Comparison of ENCODE assay signal across 16 mouse cellular contexts in the genomic region with DNA sequence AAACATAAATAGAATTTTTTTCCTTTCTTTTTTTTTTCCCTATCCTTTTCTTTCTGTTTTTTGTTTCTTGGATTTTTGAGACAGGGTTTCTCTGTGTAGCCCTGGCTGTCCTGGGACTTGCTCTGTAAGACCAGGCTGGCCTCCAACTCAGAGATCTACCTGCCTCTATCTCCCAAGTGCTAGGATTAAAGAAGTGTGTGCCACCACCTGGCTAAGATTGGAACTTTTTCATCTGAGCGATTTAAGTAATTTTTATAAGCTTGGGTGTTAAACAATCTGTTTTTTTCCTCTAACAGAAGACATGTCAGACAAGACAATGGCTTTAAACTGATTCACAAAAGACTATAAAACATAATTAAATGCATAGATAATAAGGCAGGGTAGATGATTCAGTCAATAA. TPM values are rescaled to one million over a fixed set of nuclear protein-coding genes. Genes with fewer than 3 reads are reported as not detected.
DNase-seq lines count a peak whose midpoint lies in the region; ATAC-seq and TF ChIP-seq lines count a peak whose summit lies in the region.
"Had no signal": no experiment of that assay in that cellular context is flagged by ENCODE, and none has a peak within 500 bp of the region (broad histone marks: within the 10 kb centered on the region; RNA-seq: fewer than 3 reads in every experiment).

No protein-coding gene starts in this region.

- no peak overlapping the region for H3K27ac ChIP-seq in liver, postnatal 0 days (ENCODE audit: low read depth)
- no peak overlapping the region for H3K27ac ChIP-seq in liver, embryonic 12.5 days
- H3K27ac ChIP-seq: embryonic facial prominence, embryonic 12.5 days; hindbrain, embryonic 10.5 days; intestine, embryonic 15.5 days; limb, embryonic 12.5 days; neural tube, embryonic 15.5 days had no signal

- peak; percentile 54 for DNase-seq in heart, adult 11 months
- DNase-seq in heart, postnatal 4 days, result no peak
- no peak for DNase-seq in liver, postnatal 0 days
- peak; percentile 45 for DNase-seq in A20 (ENCODE audit: low read depth, low spot score)
- peak; percentile 47 for DNase-seq in induced T-regulatory cell, adult 2 months (ENCODE audit: low read depth)
- no peak for DNase-seq in embryo, embryonic 11 days
- DNase-seq in kidney, postnatal 14 days, result no peak
- DNase-seq: cerebellum, postnatal 36 days; lung, adult 18-20 months had no signal

- H3K27me3 ChIP-seq in liver, postnatal 0 days (ENCODE audit: insufficient read depth, low read length), result no peaks in the 10 kb centered on the region
- no peaks in the 10 kb centered on the region for H3K27me3 ChIP-seq in liver, embryonic 12.5 days (replicated peaks)
- H3K27me3 ChIP-seq: embryonic facial prominence, embryonic 12.5 days; intestine, embryonic 15.5 days; limb, embryonic 12.5 days; neural tube, embryonic 15.5 days; Patski had no signal

- H3K4me3 ChIP-seq in liver, postnatal 0 days (ENCODE audit: low read depth, low read length), result no peak overlapping the region
- H3K4me3 ChIP-seq in liver, embryonic 12.5 days, result no peak overlapping the region
- H3K4me3 ChIP-seq: embryonic facial prominence, embryonic 12.5 days; hindbrain, embryonic 10.5 days; intestine, embryonic 15.5 days; limb, embryonic 12.5 days; neural tube, embryonic 15.5 days had no signal

- no peak for TF ChIP-seq EP300 in liver, postnatal 0 days (IDR thresholded peaks at IDR 0.05; ENCODE audit: low read depth)

- no peaks in the 10 kb centered on the region for H3K36me3 ChIP-seq in liver, postnatal 0 days (replicated peaks; ENCODE audit: insufficient read depth, low read length)
- H3K36me3 ChIP-seq in liver, embryonic 12.5 days, result no peaks in the 10 kb centered on the region
- H3K36me3 ChIP-seq: embryonic facial prominence, embryonic 12.5 days; hindbrain, embryonic 10.5 days; intestine, embryonic 15.5 days; limb, embryonic 12.5 days; neural tube, embryonic 15.5 days had no signal

- ATAC-seq in liver, postnatal 0 days, result no peak
- ATAC-seq in liver, embryonic 12.5 days, result no peak
- ATAC-seq: intestine, embryonic 15.5 days; Patski had no signal

- no peak overlapping the region for H3K4me2 ChIP-seq in liver, postnatal 0 days (ENCODE audit: low read depth, low read length)
- H3K4me2 ChIP-seq in liver, embryonic 12.5 days, result no peak overlapping the region
- H3K4me2 ChIP-seq: embryonic facial prominence, embryonic 12.5 days; intestine, embryonic 15.5 days; limb, embryonic 12.5 days; neural tube, embryonic 15.5 days had no signal

- peaks cover 6% of the 10 kb centered on the region for H3K4me1 ChIP-seq in liver, postnatal 0 days (ENCODE audit: insufficient read depth)
- peaks cover 28% of the 10 kb centered on the region for H3K4me1 ChIP-seq in liver, embryonic 12.5 days

- peak; percentile 30 for TF ChIP-seq CTCF in liver, postnatal 0 days (IDR thresholded peaks at IDR 0.05; ENCODE audit: low read depth)

- no peak overlapping the region for H3K9ac ChIP-seq in liver, postnatal 0 days (replicated peaks)
- no peak overlapping the region for H3K9ac ChIP-seq in liver, embryonic 12.5 days
- H3K9ac ChIP-seq: embryonic facial prominence, embryonic 12.5 days; intestine, embryonic 15.5 days; limb, embryonic 12.5 days; neural tube, embryonic 15.5 days had no signal

- H3K9me3 ChIP-seq in liver, postnatal 0 days (ENCODE audit: low read length), result no peaks in the 10 kb centered on the region
- no peaks in the 10 kb centered on the region for H3K9me3 ChIP-seq in liver, embryonic 12.5 days (replicated peaks)
- H3K9me3 ChIP-seq: embryonic facial prominence, embryonic 12.5 days; hindbrain, embryonic 10.5 days; intestine, embryonic 15.5 days; limb, embryonic 12.5 days; neural tube, embryonic 15.5 days had no signal

- 47% methylated on average over 1 of the region's 1 CpGs for WGBS in liver, postnatal 0 days (ENCODE audit: insufficient replicate concordance)
- 56% methylated on average over 1 of the region's 1 CpGs for WGBS in liver, embryonic 12.5 days (ENCODE audit: insufficient replicate concordance)

RNA-seq across cellular contexts. Expression of gene Strn, which starts 1.4 kb away (rescaled TPM):
- 10 to 100 TPM; 49.7 to 52.8 TPM for total RNA-seq in heart, postnatal 4 days (2021)
- 1.2 and 1.7 TPM in 2 replicates for polyA plus RNA-seq in liver, postnatal 0 days (2015; fragmentation: Nextera tagmentation; extraction: Ambion mirVana)
- polyA plus RNA-seq in liver, embryonic 12.5 days (2016; fragmentation: Nextera tagmentation; extraction: Ambion mirVana), result 4.7 and 4.8 TPM in 2 replicates

Comparison
In these comparisons a context has a peak if more than half of its experiments do, and no peak if none do; other contexts are left out.
1. DNase-seq: peak in heart, adult 11 months (single experiment), A20 (single experiment) and induced T-regulatory cell, adult 2 months (single experiment); none in heart, postnatal 4 days (single experiment), liver, postnatal 0 days (single experiment), embryo, embryonic 11 days (single experiment) and kidney, postnatal 14 days (single experiment).